Mouse (Mus musculus) telencephalon, adult 2 months (tissue): ENCODE data around the gene Spns2.

Source experiments
- DNase-seq: peaks from one replicate; pipeline ENCODE4 v3.0.0-alpha.2; 2011; ENCODE audit warnings: low read depth, low spot score

Spns2 gene

GRCm38 (mm10) chr11:72501426-72502002, 11.8 kb upstream of the Spns2 start:
- DNase-seq, result no peak

- no peak for DNase-seq
Measured at GRCm38 (mm10) chr11:72500139-72500538, 10.4 kb upstream of the Spns2 start.

- DNase-seq, result no peak
Measured at GRCm38 (mm10) chr11:72497367-72497766, 7.7 kb upstream of the Spns2 start.

- DNase-seq, result no peak
Measured at GRCm38 (mm10) chr11:72496775-72497174, 7.1 kb upstream of the Spns2 start.

GRCm38 (mm10) chr11:72496066-72496465, 6.4 kb upstream of the Spns2 start:
- DNase-seq, result no peak

GRCm38 (mm10) chr11:72494046-72494988, 4.6 kb upstream of the Spns2 start:
- DNase-seq, result no peak

GRCm38 (mm10) chr11:72491130-72491960, 1.6 kb upstream of the Spns2 start:
- DNase-seq, result peak; percentile 73

- no peak for DNase-seq
Measured at GRCm38 (mm10) chr11:72489397-72489796, 307 bp downstream of the Spns2 start.

- DNase-seq, result peak; percentile 77
Measured at GRCm38 (mm10) chr11:72488753-72489271, 892 bp downstream of the Spns2 start.

- no peak for DNase-seq
Measured at GRCm38 (mm10) chr11:72487739-72488138, 2.0 kb downstream of the Spns2 start.

GRCm38 (mm10) chr11:72487171-72487570, 2.5 kb downstream of the Spns2 start:
- DNase-seq, result no peak

GRCm38 (mm10) chr11:72485960-72486359, 3.7 kb downstream of the Spns2 start:
- no peak for DNase-seq

GRCm38 (mm10) chr11:72485157-72485556, 4.5 kb downstream of the Spns2 start:
- DNase-seq, result no peak

GRCm38 (mm10) chr11:72484549-72484948, 5.2 kb downstream of the Spns2 start:
- DNase-seq, result no peak

GRCm38 (mm10) chr11:72481952-72482351, 7.8 kb downstream of the Spns2 start:
- DNase-seq, result no peak

GRCm38 (mm10) chr11:72481313-72481712, 8.4 kb downstream of the Spns2 start:
- no peak for DNase-seq

- DNase-seq, result no peak
Measured at GRCm38 (mm10) chr11:72479499-72479898, 10.2 kb downstream of the Spns2 start.

GRCm38 (mm10) chr11:72478228-72478627, 11.5 kb downstream of the Spns2 start:
- no peak for DNase-seq

- DNase-seq, result no peak
Measured at GRCm38 (mm10) chr11:72477653-72478052, 12.1 kb downstream of the Spns2 start.

GRCm38 (mm10) chr11:72477182-72477581, 12.5 kb downstream of the Spns2 start:
- no peak for DNase-seq

- DNase-seq, result no peak
Measured at GRCm38 (mm10) chr11:72476074-72476625, 13.6 kb downstream of the Spns2 start.

GRCm38 (mm10) chr11:72475408-72475807, 14.3 kb downstream of the Spns2 start:
- DNase-seq, result no peak
